Mouse (Mus musculus): ENCODE measurements around the gene Capn1. TPM values are rescaled to one million over a fixed set of nuclear protein-coding genes. Genes with fewer than 3 reads are reported as not detected.

Capn1 gene
- 17.9 TPM for polyA plus RNA-seq (2015; fragmentation: Illumina TruSeq; extraction: RNeasy Lipid Tissue Mini Kit (QIAGEN cat#74804); ENCODE audit: low read depth, low replicate concordance)

DNA sequence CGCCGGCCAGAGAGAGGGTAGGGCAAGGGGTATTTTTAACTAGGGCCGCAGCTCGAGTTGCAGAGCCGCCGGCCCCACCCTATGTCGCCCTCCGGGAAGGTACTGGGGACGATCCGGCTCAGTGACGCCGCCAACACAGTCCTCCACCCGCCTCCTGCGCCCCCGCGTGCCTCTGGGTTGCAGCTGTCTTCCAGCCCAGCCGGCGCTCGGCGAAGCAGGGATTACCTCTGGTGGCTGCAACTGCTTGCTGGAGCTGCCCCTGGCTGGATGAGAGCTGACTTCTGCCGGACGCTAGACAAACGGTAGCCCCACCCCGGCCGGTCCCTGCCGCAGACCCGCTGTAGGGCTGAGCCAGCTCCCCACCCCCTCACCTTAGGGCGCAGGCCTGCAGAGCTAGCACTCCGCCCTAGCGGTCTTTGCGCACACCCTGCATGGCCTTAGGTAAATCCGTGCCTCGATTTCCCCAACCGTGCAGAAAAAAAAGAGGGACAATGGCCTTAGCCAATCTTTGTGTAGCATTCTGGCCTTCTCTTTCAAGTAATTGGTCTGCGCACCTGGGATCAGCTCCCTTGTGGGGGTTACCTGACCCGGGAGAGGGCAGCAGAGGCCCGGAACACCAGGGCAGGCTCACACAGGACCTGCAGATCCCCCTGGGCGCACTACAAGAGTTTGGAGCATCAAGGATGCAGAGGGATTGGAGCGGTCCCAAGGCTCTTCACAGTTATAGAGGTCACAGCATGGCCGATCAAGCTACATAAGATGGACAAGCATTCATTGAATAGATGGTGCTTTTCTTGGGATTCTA lies at the start of gene Capn1:
Gene Capn1 (minus strand): TSS at position 387 of the 805 bp plus-strand sequence.

DNA sequence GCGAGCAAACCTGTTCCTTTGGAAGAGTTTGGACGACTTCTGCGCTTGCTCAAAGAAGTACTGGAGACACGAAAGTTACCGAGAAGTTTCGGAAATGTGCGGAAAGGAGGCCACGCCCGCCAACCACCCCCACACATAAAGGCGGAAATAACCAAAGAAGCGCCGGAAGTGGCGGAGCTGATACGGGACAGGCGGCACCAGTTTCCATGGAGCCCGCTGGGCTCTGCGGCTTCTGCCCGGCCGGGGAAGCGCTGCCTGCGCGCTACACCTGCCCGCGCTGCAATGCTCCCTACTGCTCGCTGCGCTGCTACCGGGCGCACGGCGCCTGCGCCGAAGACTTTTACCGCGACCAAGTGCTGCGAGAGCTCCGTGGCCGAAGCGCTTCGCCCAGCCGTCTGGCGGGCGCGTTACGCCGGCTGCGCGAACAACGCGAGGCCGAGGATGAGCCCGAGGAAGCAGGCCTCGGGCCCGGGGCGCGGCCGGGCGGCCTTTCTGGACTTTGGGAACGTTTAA lies 45.4 kb upstream of the Capn1 start, which contains the start of gene Znhit2:
Gene Znhit2 (plus strand): TSS at position 172 of the 513 bp plus-strand sequence.

DNA sequence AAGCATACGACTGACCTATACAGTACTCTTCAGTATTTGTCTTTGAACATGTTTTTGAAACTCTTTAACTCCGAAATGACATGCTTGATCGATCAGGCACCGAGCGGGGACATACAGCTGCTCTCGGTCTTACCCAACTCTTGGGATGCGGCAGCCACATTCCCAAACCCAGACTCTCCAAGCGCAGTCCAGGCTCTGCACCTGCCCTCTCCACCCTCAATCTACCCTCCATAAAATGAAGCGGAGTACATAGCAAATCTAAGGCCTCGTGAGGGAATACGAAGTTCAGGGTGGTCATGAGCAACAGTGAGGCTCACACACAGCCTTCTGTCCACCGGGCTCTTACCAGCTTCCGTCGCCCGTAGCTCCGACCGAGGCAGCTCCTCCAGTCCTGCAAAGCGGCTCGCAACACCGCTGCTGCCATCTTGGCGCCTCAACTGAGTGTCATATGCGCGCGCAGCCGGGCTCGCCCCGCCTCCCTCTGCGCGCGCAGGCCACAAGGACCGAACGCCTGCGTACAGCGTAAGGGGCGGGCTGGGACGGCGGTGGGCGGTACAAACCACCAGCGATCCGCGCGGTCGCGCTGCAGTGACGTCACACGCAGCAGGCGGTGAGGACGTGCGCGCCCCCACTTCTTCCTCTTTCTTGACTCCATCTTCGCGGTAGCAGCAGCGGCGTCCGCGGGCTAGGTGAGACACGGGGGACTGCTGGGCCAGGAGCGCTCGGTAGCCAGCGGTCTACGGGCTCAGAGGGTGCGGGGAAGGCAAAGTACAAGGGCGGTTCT lies 41.8 kb upstream of the Capn1 start, which contains the start of the genes Mrpl49 and Fau:
Gene Mrpl49 (minus strand): TSS at position 473 of the 784 bp plus-strand sequence.
Gene Fau (plus strand): TSS at position 532 of the 784 bp plus-strand sequence.

DNA sequence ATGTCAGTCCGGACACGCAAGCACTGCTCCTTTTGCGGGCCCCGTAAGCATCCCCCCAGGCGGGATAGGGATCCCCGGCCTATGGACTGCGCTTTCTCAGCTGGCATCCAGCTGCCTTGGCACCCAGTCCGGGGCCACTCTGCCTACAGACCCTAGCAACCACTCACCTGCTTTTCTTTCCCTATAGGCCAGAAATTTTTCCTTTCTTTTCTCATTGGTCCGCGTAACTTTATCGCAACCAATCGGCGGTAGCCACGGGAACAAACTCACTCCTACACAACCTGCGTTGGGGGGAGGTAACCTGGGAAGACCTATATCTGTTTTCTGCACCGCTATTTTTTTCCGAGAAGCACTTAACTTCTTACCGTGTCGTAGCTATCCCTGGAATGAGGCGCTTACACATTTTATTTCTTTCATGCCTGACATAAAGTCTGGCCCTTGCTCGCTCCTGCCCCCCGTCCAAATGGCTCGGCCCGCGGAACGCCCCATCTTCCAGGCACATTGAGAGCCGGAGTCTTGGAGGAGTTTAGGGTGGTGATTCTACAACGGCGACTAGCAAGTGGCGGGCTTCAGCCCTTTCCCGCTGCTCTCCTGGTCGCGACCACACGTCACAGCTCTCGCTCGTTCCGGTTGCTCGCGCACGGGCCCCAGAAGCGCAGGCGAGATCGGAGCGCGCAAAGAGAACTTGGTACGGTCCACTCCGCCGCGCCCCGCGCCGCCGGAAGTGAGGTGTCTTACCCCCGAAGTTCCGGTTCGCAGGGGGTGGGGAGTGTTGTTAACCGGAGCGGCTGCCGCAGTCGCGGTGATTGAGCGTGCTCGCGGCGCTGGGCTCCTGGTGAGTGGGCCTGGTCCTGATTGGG lies 30.8 kb upstream of the Capn1 start, which contains the start of gene Syvn1:
Gene Syvn1 (plus strand): TSS at position 283 of the 860 bp plus-strand sequence.

DNA sequence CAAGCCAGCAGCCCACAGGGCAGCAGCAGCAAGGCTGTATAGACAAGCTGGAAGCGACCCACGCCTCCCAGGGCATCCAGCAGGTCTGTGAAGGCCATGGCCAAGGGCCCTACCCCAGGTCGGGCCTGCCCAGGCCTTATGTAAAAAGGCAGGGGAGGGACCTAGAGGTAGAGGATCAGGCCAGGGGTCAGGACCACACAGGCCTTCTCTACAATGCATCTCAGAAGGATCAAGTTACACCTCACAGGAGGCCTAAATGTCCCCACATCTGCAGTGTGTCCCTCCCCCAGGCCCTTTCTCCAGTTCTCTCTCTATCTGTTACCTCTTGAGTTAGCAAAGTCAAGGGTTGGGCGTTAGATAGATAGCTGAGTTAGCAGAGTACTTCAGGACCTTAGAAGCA lies 29.7 kb downstream of the Capn1 start, which contains the start of gene Slc22a20:
Gene Slc22a20 (minus strand): TSS at position 101 of the 400 bp plus-strand sequence.

DNA sequence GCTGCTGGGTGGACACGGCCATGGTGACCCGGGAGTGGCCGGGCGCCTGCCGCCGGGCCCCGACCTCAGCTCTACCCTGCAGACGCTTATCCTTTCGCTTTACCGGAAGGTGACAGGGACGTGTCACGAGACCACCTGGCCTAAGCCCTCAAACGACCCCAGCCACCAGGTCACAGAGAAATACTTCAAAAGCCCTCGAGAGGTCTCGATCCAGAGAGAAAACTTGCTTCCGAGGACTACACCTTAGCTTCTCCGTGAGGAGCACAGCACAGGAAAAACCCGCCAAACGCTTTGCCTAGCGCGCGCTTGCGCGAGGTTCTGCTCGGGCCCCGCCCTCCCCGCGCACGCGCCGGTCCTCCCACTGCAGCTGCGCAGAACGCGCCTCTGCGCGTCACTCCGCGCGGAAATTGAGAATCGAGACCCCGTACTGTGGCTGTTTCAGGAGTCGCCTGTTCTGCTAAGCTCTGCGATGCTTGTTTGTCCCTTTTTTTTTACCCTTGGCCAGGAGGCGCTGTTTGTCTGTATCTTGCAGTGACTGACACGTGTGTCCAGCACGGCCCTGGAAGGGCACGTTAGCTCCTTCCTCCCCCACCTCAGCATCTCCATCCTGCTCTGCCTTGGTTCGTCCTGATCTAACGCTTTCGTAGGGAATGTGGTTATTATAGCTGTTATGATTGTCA lies 51.7 kb downstream of the Capn1 start, which contains the start of gene Pola2:
Gene Pola2 (minus strand): TSS at position 320 of the 680 bp plus-strand sequence.

Other genes starting within 250 kb of the Capn1 start
- 68.8 TPM for gene Scyl1, start 244.5 kb downstream of the Capn1 start, polyA plus RNA-seq (2015; fragmentation: Illumina TruSeq; extraction: RNeasy Lipid Tissue Mini Kit (QIAGEN cat#74804); ENCODE audit: low read depth, low replicate concordance)
- gene Frmd8, start 140.6 kb downstream of the Capn1 start, polyA plus RNA-seq (2015; fragmentation: Illumina TruSeq; extraction: RNeasy Lipid Tissue Mini Kit (QIAGEN cat#74804); ENCODE audit: low read depth, low replicate concordance), result 14.4 TPM
- 5.1 TPM for gene Slc25a45, start 138.1 kb downstream of the Capn1 start, polyA plus RNA-seq (2015; fragmentation: Illumina TruSeq; extraction: RNeasy Lipid Tissue Mini Kit (QIAGEN cat#74804); ENCODE audit: low read depth, low replicate concordance)
- gene Tigd3, start 121.7 kb downstream of the Capn1 start, polyA plus RNA-seq (2015; fragmentation: Illumina TruSeq; extraction: RNeasy Lipid Tissue Mini Kit (QIAGEN cat#74804); ENCODE audit: low read depth, low replicate concordance), result 3.6 TPM
- gene Dpf2, start 102.9 kb downstream of the Capn1 start, polyA plus RNA-seq (2015; fragmentation: Illumina TruSeq; extraction: RNeasy Lipid Tissue Mini Kit (QIAGEN cat#74804); ENCODE audit: low read depth, low replicate concordance), result 58.0 TPM
- gene Cdc42ep2, start 91.1 kb downstream of the Capn1 start, polyA plus RNA-seq (2015; fragmentation: Illumina TruSeq; extraction: RNeasy Lipid Tissue Mini Kit (QIAGEN cat#74804); ENCODE audit: low read depth, low replicate concordance), result 9.0 TPM
- 7.5 TPM for gene Pola2, start 51.7 kb downstream of the Capn1 start, polyA plus RNA-seq (2015; fragmentation: Illumina TruSeq; extraction: RNeasy Lipid Tissue Mini Kit (QIAGEN cat#74804); ENCODE audit: low read depth, low replicate concordance)
- not detected for gene Slc22a20, start 29.8 kb downstream of the Capn1 start, polyA plus RNA-seq (2015; fragmentation: Illumina TruSeq; extraction: RNeasy Lipid Tissue Mini Kit (QIAGEN cat#74804); ENCODE audit: low read depth, low replicate concordance)
- 33.6 TPM for gene Syvn1, start 30.7 kb upstream of the Capn1 start, polyA plus RNA-seq (2015; fragmentation: Illumina TruSeq; extraction: RNeasy Lipid Tissue Mini Kit (QIAGEN cat#74804); ENCODE audit: low read depth, low replicate concordance)
- gene Mrpl49, start 41.9 kb upstream of the Capn1 start, polyA plus RNA-seq (2015; fragmentation: Illumina TruSeq; extraction: RNeasy Lipid Tissue Mini Kit (QIAGEN cat#74804); ENCODE audit: low read depth, low replicate concordance), result 61.3 TPM
- gene Fau, start 41.9 kb upstream of the Capn1 start, polyA plus RNA-seq (2015; fragmentation: Illumina TruSeq; extraction: RNeasy Lipid Tissue Mini Kit (QIAGEN cat#74804); ENCODE audit: low read depth, low replicate concordance), result 1,093 TPM
- 30.1 TPM for gene Znhit2, start 45.3 kb upstream of the Capn1 start, polyA plus RNA-seq (2015; fragmentation: Illumina TruSeq; extraction: RNeasy Lipid Tissue Mini Kit (QIAGEN cat#74804); ENCODE audit: low read depth, low replicate concordance)
- gene Tm7sf2, start 52.5 kb upstream of the Capn1 start, polyA plus RNA-seq (2015; fragmentation: Illumina TruSeq; extraction: RNeasy Lipid Tissue Mini Kit (QIAGEN cat#74804); ENCODE audit: low read depth, low replicate concordance), result 37.3 TPM
- gene Vps51, start 61.3 kb upstream of the Capn1 start, polyA plus RNA-seq (2015; fragmentation: Illumina TruSeq; extraction: RNeasy Lipid Tissue Mini Kit (QIAGEN cat#74804); ENCODE audit: low read depth, low replicate concordance), result 58.5 TPM
- gene Tmem262, start 64.1 kb upstream of the Capn1 start, polyA plus RNA-seq (2015; fragmentation: Illumina TruSeq; extraction: RNeasy Lipid Tissue Mini Kit (QIAGEN cat#74804); ENCODE audit: low read depth, low replicate concordance), result not detected
- gene Gm28374, start 66.4 kb upstream of the Capn1 start, polyA plus RNA-seq (2015; fragmentation: Illumina TruSeq; extraction: RNeasy Lipid Tissue Mini Kit (QIAGEN cat#74804); ENCODE audit: low read depth, low replicate concordance), result not detected
- 47.7 TPM for gene Zfpl1, start 69.1 kb upstream of the Capn1 start, polyA plus RNA-seq (2015; fragmentation: Illumina TruSeq; extraction: RNeasy Lipid Tissue Mini Kit (QIAGEN cat#74804); ENCODE audit: low read depth, low replicate concordance)
- 0.42 TPM for gene Cdca5, start 69.1 kb upstream of the Capn1 start, polyA plus RNA-seq (2015; fragmentation: Illumina TruSeq; extraction: RNeasy Lipid Tissue Mini Kit (QIAGEN cat#74804); ENCODE audit: low read depth, low replicate concordance)
- not detected for gene AC131692.1, start 78.5 kb upstream of the Capn1 start, polyA plus RNA-seq (2015; fragmentation: Illumina TruSeq; extraction: RNeasy Lipid Tissue Mini Kit (QIAGEN cat#74804); ENCODE audit: low read depth, low replicate concordance)
- not detected for gene Naaladl1, start 89.9 kb upstream of the Capn1 start, polyA plus RNA-seq (2015; fragmentation: Illumina TruSeq; extraction: RNeasy Lipid Tissue Mini Kit (QIAGEN cat#74804); ENCODE audit: low read depth, low replicate concordance)
- gene Sac3d1, start 102.8 kb upstream of the Capn1 start, polyA plus RNA-seq (2015; fragmentation: Illumina TruSeq; extraction: RNeasy Lipid Tissue Mini Kit (QIAGEN cat#74804); ENCODE audit: low read depth, low replicate concordance), result 16.8 TPM
- gene Snx15, start 112.4 kb upstream of the Capn1 start, polyA plus RNA-seq (2015; fragmentation: Illumina TruSeq; extraction: RNeasy Lipid Tissue Mini Kit (QIAGEN cat#74804); ENCODE audit: low read depth, low replicate concordance), result 39.0 TPM
- not detected for gene Batf2, start 125.1 kb upstream of the Capn1 start, polyA plus RNA-seq (2015; fragmentation: Illumina TruSeq; extraction: RNeasy Lipid Tissue Mini Kit (QIAGEN cat#74804); ENCODE audit: low read depth, low replicate concordance)
- gene Arl2, start 125.7 kb upstream of the Capn1 start, polyA plus RNA-seq (2015; fragmentation: Illumina TruSeq; extraction: RNeasy Lipid Tissue Mini Kit (QIAGEN cat#74804); ENCODE audit: low read depth, low replicate concordance), result 91.3 TPM
- gene Majin, start 168.5 kb upstream of the Capn1 start, polyA plus RNA-seq (2015; fragmentation: Illumina TruSeq; extraction: RNeasy Lipid Tissue Mini Kit (QIAGEN cat#74804); ENCODE audit: low read depth, low replicate concordance), result not detected
- not detected for gene Gpha2, start 210.5 kb upstream of the Capn1 start, polyA plus RNA-seq (2015; fragmentation: Illumina TruSeq; extraction: RNeasy Lipid Tissue Mini Kit (QIAGEN cat#74804); ENCODE audit: low read depth, low replicate concordance)
- 120 TPM for gene Ppp2r5b, start 220.0 kb upstream of the Capn1 start, polyA plus RNA-seq (2015; fragmentation: Illumina TruSeq; extraction: RNeasy Lipid Tissue Mini Kit (QIAGEN cat#74804); ENCODE audit: low read depth, low replicate concordance)
- gene Atg2a, start 225.8 kb upstream of the Capn1 start, polyA plus RNA-seq (2015; fragmentation: Illumina TruSeq; extraction: RNeasy Lipid Tissue Mini Kit (QIAGEN cat#74804); ENCODE audit: low read depth, low replicate concordance), result 18.9 TPM